Mouse (Mus musculus) megakaryocyte progenitor cell, adult 5-6 weeks (primary cell): Measurements from ENCODE around the gene Tmcc3. TPM values are rescaled to one million over a fixed set of nuclear protein-coding genes. Genes with fewer than 3 reads are reported as not detected.

ENCODE experiments used
- ATAC-seq: replicated peaks from 2 replicates; pipeline ENCODE4 v1.8.0; 2016; ENCODE audit warnings: mild to moderate bottlenecking, moderate TSS enrichment, inconsistent platforms; ENCODE audit not compliant: poor library complexity
- total RNA-seq, 2 experiments: library from RNA; stranded (forward) in 1 of 2; stranded (reverse) in 1 of 2; fragments of 157-497, 149-512 nt in 1 of 2; fragments of 200-1000 nt in 1 of 2; gene quantifications; 2 replicates each; pipeline versions ENCODE4 v1.2.3 to v1.2.4; 2015 to 2017

The Tmcc3 gene
- total RNA-seq, 2 experiments from 2014 or later = 0.49 TPM; not detected in 1

DNA sequence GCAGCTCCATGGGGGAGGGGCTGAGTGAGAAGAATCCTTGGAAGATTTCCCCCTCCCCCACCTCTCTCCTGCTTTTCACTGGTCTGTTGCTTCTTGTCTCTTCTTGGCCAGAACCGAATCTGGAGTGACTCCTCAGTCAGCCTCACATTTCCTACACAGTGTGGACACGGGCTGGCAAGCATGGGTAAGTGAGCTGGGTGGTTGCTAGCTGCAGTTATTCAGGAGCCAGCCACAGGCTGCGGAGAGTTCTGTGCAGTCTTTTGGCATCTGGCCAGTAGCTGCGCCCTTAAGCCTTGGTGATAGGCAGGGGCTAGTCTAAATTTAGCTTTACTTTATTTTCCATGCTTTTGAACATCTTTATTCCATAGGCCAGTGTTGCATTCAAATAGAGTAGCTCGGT, 18.2 kb downstream of the Tmcc3 start:
- peak; percentile 62 for ATAC-seq

DNA sequence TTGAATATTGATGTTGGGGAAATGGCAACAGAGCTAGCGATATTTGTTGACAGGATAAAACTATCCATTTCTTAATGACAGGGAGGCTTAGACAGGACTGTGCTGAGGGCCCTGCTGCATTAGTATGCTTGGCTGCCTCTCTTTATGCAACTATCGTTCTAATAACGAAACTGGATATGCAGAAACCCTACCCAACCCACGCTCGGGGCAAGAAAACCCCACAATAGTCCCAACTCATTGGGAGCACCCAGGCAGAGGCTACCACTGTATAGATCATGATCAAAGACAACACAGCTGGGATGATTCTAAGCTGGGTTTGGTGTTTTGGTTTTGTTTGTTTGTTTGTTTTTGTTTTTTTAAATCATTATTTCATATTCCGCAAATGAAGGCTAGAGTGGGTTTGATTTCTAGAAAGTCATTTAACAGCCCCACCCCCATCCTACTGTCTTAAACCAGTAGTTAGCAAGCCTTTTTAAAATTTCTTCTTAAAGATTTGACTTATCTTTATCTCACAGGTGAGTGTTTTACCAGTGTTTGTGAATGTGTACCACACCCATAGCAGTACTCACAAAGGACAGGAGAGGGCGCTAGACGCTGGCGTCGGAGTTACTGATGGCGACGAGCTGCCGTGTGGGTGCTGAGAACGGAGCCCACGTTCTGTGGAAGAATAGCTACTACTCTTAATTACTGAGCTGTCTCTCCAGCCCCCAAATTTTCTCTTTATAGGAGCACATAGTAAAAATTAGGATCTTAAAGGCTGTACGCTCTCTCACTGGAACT, 20.8 kb downstream of the Tmcc3 start:
- no peak for ATAC-seq

- ATAC-seq = peak; percentile 88
Measured at GRCm38 (mm10) chr10:94333328-94333727, 21.6 kb downstream of the Tmcc3 start.

- no peak for ATAC-seq
Measured at GRCm38 (mm10) chr10:94335047-94335446, 23.3 kb downstream of the Tmcc3 start.

GRCm38 (mm10) chr10:94336071-94336470, 24.3 kb downstream of the Tmcc3 start:
- ATAC-seq = 0 out of 2 replicates have a peak, but pooled peaks have one; percentile 21

GRCm38 (mm10) chr10:94341501-94341900, 29.8 kb downstream of the Tmcc3 start:
- no peak for ATAC-seq

DNA sequence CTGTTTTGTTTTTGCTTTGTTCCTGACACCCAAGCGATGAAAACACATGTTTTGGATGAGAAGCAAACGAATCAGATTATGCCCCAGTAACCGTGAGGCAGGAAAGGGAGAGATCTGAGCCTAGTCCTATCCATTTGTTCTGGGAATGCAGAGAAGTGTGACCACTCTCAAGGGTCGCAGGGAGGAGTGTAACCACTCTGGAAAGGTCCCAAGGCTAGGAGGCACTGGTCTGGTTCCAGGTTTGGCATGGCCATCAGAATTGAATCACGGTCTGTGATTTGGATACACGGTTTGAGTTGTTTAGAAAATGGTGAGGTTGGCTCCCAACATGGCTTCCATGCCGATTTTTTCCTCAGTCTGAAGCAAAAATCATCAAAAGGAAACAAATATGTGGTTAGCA, 30.5 kb downstream of the Tmcc3 start:
- no peak for ATAC-seq

DNA sequence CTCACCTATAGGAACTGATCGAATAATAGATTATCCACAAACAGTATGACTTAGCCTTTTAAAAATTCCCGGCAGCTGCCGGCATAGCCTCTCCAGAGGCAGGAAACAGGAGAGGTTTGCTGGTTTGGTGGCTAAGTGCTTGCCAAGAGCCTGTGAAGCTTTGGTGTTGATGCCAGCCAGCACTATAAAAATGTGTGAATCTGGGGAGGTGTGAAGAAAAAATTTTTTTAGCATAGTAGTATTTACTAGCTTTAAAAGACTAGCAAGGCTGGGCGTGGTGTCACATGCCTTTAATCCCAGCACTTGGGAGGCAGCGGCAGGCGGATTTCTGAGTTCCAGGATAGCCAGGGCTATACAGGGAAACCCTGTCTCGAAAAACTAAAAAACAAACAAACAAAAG, 31.8 kb downstream of the Tmcc3 start:
- no peak for ATAC-seq

- peak; percentile 64 for ATAC-seq
Measured at GRCm38 (mm10) chr10:94344631-94345417, 33.1 kb downstream of the Tmcc3 start.

GRCm38 (mm10) chr10:94345509-94346252, 33.9 kb downstream of the Tmcc3 start:
- ATAC-seq = peak; percentile 59

- no peak for ATAC-seq
Measured at GRCm38 (mm10) chr10:94346596-94346995, 34.8 kb downstream of the Tmcc3 start.

- no peak for ATAC-seq
Measured at GRCm38 (mm10) chr10:94347296-94347695, 35.5 kb downstream of the Tmcc3 start.

- ATAC-seq = no peak
Measured at GRCm38 (mm10) chr10:94347959-94348358, 36.2 kb downstream of the Tmcc3 start.

- ATAC-seq = no peak
Measured at GRCm38 (mm10) chr10:94350207-94350606, 38.5 kb downstream of the Tmcc3 start.

- ATAC-seq = no peak
Measured at GRCm38 (mm10) chr10:94350896-94351661, 39.3 kb downstream of the Tmcc3 start.

- ATAC-seq = no peak
Measured at GRCm38 (mm10) chr10:94352172-94352876, 40.6 kb downstream of the Tmcc3 start.

DNA sequence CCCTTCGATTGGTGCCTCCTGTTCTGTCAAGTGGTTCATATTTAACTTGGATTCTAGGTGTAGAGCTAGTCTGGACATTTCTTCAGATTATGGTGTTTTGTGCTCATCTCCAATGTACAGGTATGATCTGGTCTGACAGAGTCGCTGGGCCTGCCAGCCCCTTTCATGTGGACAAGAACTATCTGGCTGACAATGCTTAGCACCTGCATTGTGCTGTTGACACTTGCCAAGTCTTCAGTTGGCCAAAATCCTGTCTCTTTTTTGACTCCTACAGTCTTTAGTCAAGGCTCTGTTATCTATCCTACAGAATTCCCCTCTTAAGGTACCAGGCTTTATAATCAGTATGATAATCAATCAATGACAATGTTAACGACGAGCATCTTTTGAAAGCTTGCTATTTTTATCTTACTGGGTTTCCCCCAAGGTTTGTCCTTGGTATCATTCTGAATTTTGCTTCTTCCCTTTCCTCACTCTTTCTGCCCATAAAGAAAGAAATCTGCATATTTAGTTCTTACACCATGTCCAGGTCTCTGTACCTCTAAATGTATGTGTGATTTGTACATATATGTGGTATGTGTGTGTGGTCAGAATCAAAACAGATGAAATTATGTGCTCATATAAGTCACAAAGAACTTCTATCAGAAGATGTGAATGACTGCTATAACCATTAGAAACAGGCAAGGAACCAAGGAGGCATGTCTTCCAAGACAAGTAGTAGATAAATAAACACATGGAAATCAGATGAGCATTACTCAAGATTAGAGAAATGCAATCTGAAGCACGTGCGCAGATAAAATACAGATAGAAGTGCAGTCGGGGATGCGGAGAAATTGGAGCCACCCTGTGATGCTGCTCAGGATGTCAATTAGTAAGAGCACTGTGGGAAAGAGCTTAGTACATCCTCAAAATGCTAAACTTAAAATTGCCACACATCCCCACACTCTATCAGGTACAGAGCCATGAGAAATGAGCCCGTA, 41.4 kb downstream of the Tmcc3 start:
- ATAC-seq = no peak

- ATAC-seq = peak; percentile 50; the same call in 1 of the 2 replicates
Measured at GRCm38 (mm10) chr10:94354005-94354404, 42.3 kb downstream of the Tmcc3 start.

DNA sequence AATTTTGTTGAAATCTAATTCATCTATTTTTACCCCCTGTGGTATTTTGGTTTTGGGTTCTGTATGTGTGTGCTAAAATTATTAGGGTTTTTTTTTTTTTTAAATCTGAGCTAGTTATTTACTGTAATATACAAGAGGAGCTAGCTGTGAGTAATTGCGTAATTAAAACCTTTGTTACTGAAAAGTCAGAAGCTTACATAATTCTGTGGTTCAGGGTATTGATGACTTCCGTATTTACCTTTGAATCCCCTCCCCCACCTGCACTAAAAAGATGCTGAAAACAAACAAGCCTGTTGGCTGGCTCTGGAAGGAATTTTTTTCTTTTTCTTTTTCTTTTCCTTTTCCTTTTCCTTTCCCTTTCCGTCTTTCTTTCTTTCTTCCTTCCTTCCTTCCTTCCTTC, 42.7 kb downstream of the Tmcc3 start:
- peak; percentile 50; the same call in 1 of the 2 replicates for ATAC-seq
